Mouse (Mus musculus): ENCODE results near the gene Chn1. TPM values are rescaled to one million over a fixed set of nuclear protein-coding genes. Genes with fewer than 3 reads are reported as not detected.

Chn1 gene
- polyA plus RNA-seq, 1 experiment, result 1.7 TPM

GRCm38 (mm10) chr2:73586392-73587108 is 188.6 kb downstream of the Chn1 start:
- WGBS, result 74% methylated on average over 10 of the region's 10 CpGs

GRCm38 (mm10) chr2:73585347-73585831 is 189.8 kb downstream of the Chn1 start:
- Histone ChIP-seq H3K4me1 (ENCODE audit: control insufficient read depth, insufficient read depth, insufficient read length, low read length) (no peaks in the 10 kb centered on the region), H3K4me3 (ENCODE audit: low read depth, low read length) (peak overlapping the region; percentile 54), H3K27ac (ENCODE audit: insufficient read depth, low read depth, low read length) (0 out of 2 replicates have a peak overlapping the region, but pooled peaks have one; percentile 9), H3K27me3 (ENCODE audit: control insufficient read depth, insufficient read depth, low read length) (no peaks in the 10 kb centered on the region), H3K36me3 (ENCODE audit: control insufficient read depth, insufficient read depth, low read length) (no peaks in the 10 kb centered on the region)
- no peak for TF ChIP-seq POLR2A (IDR thresholded peaks at IDR 0.05; ENCODE audit: low read depth, low read length)
- TF ChIP-seq CTCF (IDR thresholded peaks at IDR 0.05; ENCODE audit: extremely low read depth, insufficient read length, insufficient replicate concordance, low read depth, low read length), result no peak
- WGBS, result 25% methylated on average over 12 of the region's 12 CpGs

More at GRCm38 (mm10) chr2:73586392-73587108, 188.6 kb downstream of the Chn1 start:
- no peak overlapping the region for H3K27ac ChIP-seq (ENCODE audit: insufficient read depth, low read depth, low read length)
- TF ChIP-seq POLR2A (IDR thresholded peaks at IDR 0.05; ENCODE audit: low read depth, low read length) (no peak), CTCF (IDR thresholded peaks at IDR 0.05; ENCODE audit: extremely low read depth, insufficient read length, insufficient replicate concordance, low read depth, low read length) (no peak)
- H3K36me3 ChIP-seq (ENCODE audit: control insufficient read depth, insufficient read depth, low read length), result no peaks in the 10 kb centered on the region
- H3K4me1 ChIP-seq (ENCODE audit: control insufficient read depth, insufficient read depth, insufficient read length, low read length), result no peaks in the 10 kb centered on the region
- H3K4me3 ChIP-seq (ENCODE audit: low read depth, low read length), result no peak overlapping the region
- no peaks in the 10 kb centered on the region for H3K27me3 ChIP-seq (ENCODE audit: control insufficient read depth, insufficient read depth, low read length)

GRCm38 (mm10) chr2:73584645-73585346 is 190.3 kb downstream of the Chn1 start:
- Histone ChIP-seq H3K36me3 (ENCODE audit: control insufficient read depth, insufficient read depth, low read length) (no peaks in the 10 kb centered on the region), H3K27ac (ENCODE audit: insufficient read depth, low read depth, low read length) (0 out of 2 replicates have a peak overlapping the region, but pooled peaks have one; percentile 9), H3K27me3 (ENCODE audit: control insufficient read depth, insufficient read depth, low read length) (no peaks in the 10 kb centered on the region), H3K4me1 (ENCODE audit: control insufficient read depth, insufficient read depth, insufficient read length, low read length) (no peaks in the 10 kb centered on the region), H3K4me3 (ENCODE audit: low read depth, low read length) (peak overlapping the region; percentile 69)
- TF ChIP-seq POLR2A (IDR thresholded peaks at IDR 0.05; ENCODE audit: low read depth, low read length) (no peak), CTCF (IDR thresholded peaks at IDR 0.05; ENCODE audit: extremely low read depth, insufficient read length, insufficient replicate concordance, low read depth, low read length) (peak; percentile 73)
- WGBS, result 3% methylated on average over 17 of the region's 18 CpGs

- WGBS, result 84% methylated on average over 5 of the region's 5 CpGs
- TF ChIP-seq CTCF (IDR thresholded peaks at IDR 0.05; ENCODE audit: extremely low read depth, insufficient read length, insufficient replicate concordance, low read depth, low read length) (no peak), POLR2A (IDR thresholded peaks at IDR 0.05; ENCODE audit: low read depth, low read length) (no peak)
- H3K4me3 ChIP-seq (ENCODE audit: low read depth, low read length), result no peak overlapping the region
- no peaks in the 10 kb centered on the region for H3K36me3 ChIP-seq (ENCODE audit: control insufficient read depth, insufficient read depth, low read length)
- no peaks in the 10 kb centered on the region for H3K4me1 ChIP-seq (ENCODE audit: control insufficient read depth, insufficient read depth, insufficient read length, low read length)
- H3K27me3 ChIP-seq (ENCODE audit: control insufficient read depth, insufficient read depth, low read length), result no peaks in the 10 kb centered on the region
- H3K27ac ChIP-seq (ENCODE audit: insufficient read depth, low read depth, low read length), result no peak overlapping the region
These were observed 194.4 kb downstream of the Chn1 start for GRCm38 (mm10) chr2:73580720-73581119.

GRCm38 (mm10) chr2:73580166-73580565 is 195.0 kb downstream of the Chn1 start, which contains the start of gene Chrna1:
Gene Chrna1 (minus strand): TSS chr2:73580338.
- WGBS, result 89% methylated on average over 9 of the region's 9 CpGs
- TF ChIP-seq CTCF (IDR thresholded peaks at IDR 0.05; ENCODE audit: extremely low read depth, insufficient read length, insufficient replicate concordance, low read depth, low read length), result no peak
- TF ChIP-seq POLR2A (IDR thresholded peaks at IDR 0.05; ENCODE audit: low read depth, low read length), result no peak

GRCm38 (mm10) chr2:73579168-73579567 is 196.0 kb downstream of the Chn1 start:
- Histone ChIP-seq H3K4me3 (ENCODE audit: low read depth, low read length) (no peak overlapping the region), H3K36me3 (ENCODE audit: control insufficient read depth, insufficient read depth, low read length) (no peaks in the 10 kb centered on the region), H3K27ac (ENCODE audit: insufficient read depth, low read depth, low read length) (no peak overlapping the region), H3K4me1 (ENCODE audit: control insufficient read depth, insufficient read depth, insufficient read length, low read length) (no peaks in the 10 kb centered on the region), H3K27me3 (ENCODE audit: control insufficient read depth, insufficient read depth, low read length) (no peaks in the 10 kb centered on the region)
- 44% methylated on average over 5 of the region's 5 CpGs for WGBS
- TF ChIP-seq CTCF (IDR thresholded peaks at IDR 0.05; ENCODE audit: extremely low read depth, insufficient read length, insufficient replicate concordance, low read depth, low read length) (no peak), POLR2A (IDR thresholded peaks at IDR 0.05; ENCODE audit: low read depth, low read length) (no peak)

More at GRCm38 (mm10) chr2:73580166-73580565, 195.0 kb downstream of the Chn1 start, which contains the start of gene Chrna1:
- H3K4me3 ChIP-seq (ENCODE audit: low read depth, low read length), result no peak within 1 kb of the TSS
- H3K27me3 ChIP-seq (ENCODE audit: control insufficient read depth, insufficient read depth, low read length), result no peaks in the 10 kb centered on the region
- H3K36me3 ChIP-seq (ENCODE audit: control insufficient read depth, insufficient read depth, low read length), result no peaks in the 10 kb centered on the region
- H3K4me1 ChIP-seq (ENCODE audit: control insufficient read depth, insufficient read depth, insufficient read length, low read length), result no peaks in the 10 kb centered on the region
- no peak within 1 kb of the TSS for H3K27ac ChIP-seq (ENCODE audit: insufficient read depth, low read depth, low read length)

GRCm38 (mm10) chr2:73574418-73574817 is 200.7 kb downstream of the Chn1 start:
- TF ChIP-seq CTCF (IDR thresholded peaks at IDR 0.05; ENCODE audit: extremely low read depth, insufficient read length, insufficient replicate concordance, low read depth, low read length), result no peak
- no peak for TF ChIP-seq POLR2A (IDR thresholded peaks at IDR 0.05; ENCODE audit: low read depth, low read length)
- H3K27ac ChIP-seq (ENCODE audit: insufficient read depth, low read depth, low read length), result no peak overlapping the region
- no peaks in the 10 kb centered on the region for H3K27me3 ChIP-seq (ENCODE audit: control insufficient read depth, insufficient read depth, low read length)
- 89% methylated on average over 6 of the region's 6 CpGs for WGBS
- no peaks in the 10 kb centered on the region for H3K4me1 ChIP-seq (ENCODE audit: control insufficient read depth, insufficient read depth, insufficient read length, low read length)
- no peak overlapping the region for H3K4me3 ChIP-seq (ENCODE audit: low read depth, low read length)
- H3K36me3 ChIP-seq (ENCODE audit: control insufficient read depth, insufficient read depth, low read length), result no peaks in the 10 kb centered on the region
